Mouse (Mus musculus) liver, adult 2 months (tissue): ENCODE data around the gene Lrp5.
A peak's percentile ranks its signal among the peaks of the same experiment; 100 is the strongest.

Experiments used
- CTCF ChIP-seq: fragments of 200-500 bp; IDR thresholded peaks from 2 replicates; pipeline ENCODE4 v1.5.1; 2011; ENCODE audit warnings: low read depth, low read length, control low read depth
- POLR2A ChIP-seq: fragments of 200-500 bp; IDR thresholded peaks from 2 replicates; pipeline ENCODE4 v1.6.1; 2011; ENCODE audit warnings: low read length, control low read depth; ENCODE audit not compliant: insufficient read depth; ENCODE audit errors: extremely low read depth

GRCm38 (mm10) chr19:3674122-3674855 is 12.1 kb downstream of the Lrp5 start:
- 0 out of 2 replicates have a peak, but pooled peaks have one; percentile 10 for TF ChIP-seq CTCF
- TF ChIP-seq POLR2A, result no peak
